Mouse (Mus musculus) CH12.LX (cell line): ENCODE results near the gene Fgd2. TPM values are rescaled to one million over a fixed set of nuclear protein-coding genes. Genes with fewer than 3 reads are reported as not detected.

Experiments
- DNase-seq: peaks from one replicate; pipeline ENCODE4 v3.0.0-alpha.2; 2013; ENCODE audit errors: extremely low read depth
- H3K27ac ChIP-seq: 2 replicates; pipeline ENCODE4 v1.5.1; 2012; ENCODE audit warnings: low read depth, mild to moderate bottlenecking, control low read depth, moderate library complexity; ENCODE audit not compliant: insufficient read depth
- H3K27me3 ChIP-seq: replicated peaks from 2 replicates; pipeline ENCODE3; 2012; ENCODE audit warnings: inconsistent platforms
- H3K36me3 ChIP-seq, 2 experiments: replicated peaks in 1 of 2; 2 replicates each; pipeline versions ENCODE3 to v1.6.1; 2012; ENCODE audit warnings: inconsistent platforms in 1 of 2, low read length in 1 of 2, mild to moderate bottlenecking in 1 of 2, mixed read lengths in 1 of 2, moderate library complexity in 1 of 2; ENCODE audit not compliant: control insufficient read depth in 1 of 2, insufficient read depth in 1 of 2
- H3K4me1 ChIP-seq, 2 experiments: 2 replicates each; pipeline ENCODE4 v1.6.1; 2012; ENCODE audit warnings: inconsistent platforms in 1 of 2, moderate library complexity in 1 of 2; ENCODE audit not compliant: insufficient read depth in 2 of 2, control insufficient read depth in 1 of 2
- H3K4me2 ChIP-seq: 2 replicates; pipeline ENCODE4 v1.6.1; 2012; ENCODE audit warnings: low read depth, mild to moderate bottlenecking, control low read depth; ENCODE audit not compliant: poor library complexity, insufficient read depth, severe bottlenecking
- H3K4me3 ChIP-seq, 3 experiments: fragments of 150-350 bp in 1 of 3; sonication (generic) in 1 of 3; replicated peaks in 1 of 3; 2 replicates each; pipeline versions ENCODE3 to v1.5.1; 2011 to 2012; ENCODE audit warnings: low read depth in 2 of 3, low read length in 2 of 3, mild to moderate bottlenecking in 2 of 3, moderate library complexity in 2 of 3, control low read depth in 1 of 3, improper control_type of control experiment in 1 of 3, inconsistent platforms in 1 of 3, mixed read lengths in 1 of 3; ENCODE audit not compliant: poor library complexity in 1 of 3
- H3K79me2 ChIP-seq: replicated peaks from 2 replicates; pipeline ENCODE4 v1.6.1; 2012; ENCODE audit warnings: mild to moderate bottlenecking, moderate library complexity; ENCODE audit not compliant: control insufficient read depth, poor library complexity, insufficient read depth, severe bottlenecking; ENCODE audit errors: extremely low read depth
- H3K9ac ChIP-seq: 2 replicates; pipeline ENCODE4 v1.6.1; 2012; ENCODE audit warnings: low read depth, mild to moderate bottlenecking, control low read depth, moderate library complexity; ENCODE audit not compliant: insufficient read depth
- H3K9me3 ChIP-seq: replicated peaks from 2 replicates; pipeline ENCODE3; 2012; ENCODE audit warnings: low read length, inconsistent platforms, mixed read lengths
- BHLHE40 ChIP-seq: IDR thresholded peaks from 2 replicates; pipeline ENCODE4 v1.6.1; 2011; ENCODE audit warnings: mild to moderate bottlenecking, low read depth, low read length, improper control_type of control experiment
- CHD1 ChIP-seq: IDR thresholded peaks from 2 replicates; pipeline ENCODE4 v1.6.1; 2012; ENCODE audit warnings: low read depth, low read length, improper control_type of control experiment, inconsistent platforms
- CHD2 ChIP-seq: IDR thresholded peaks from 2 replicates; pipeline ENCODE4 v1.6.1; 2011; ENCODE audit warnings: low read length, improper control_type of control experiment
- CTCF ChIP-seq, 2 experiments: IDR thresholded peaks in 1 of 2; conservative IDR thresholded peaks in 1 of 2; 2 replicates each; pipeline ENCODE4 v1.5.1; 2011 to 2012; ENCODE audit warnings: low read depth in 2 of 2, low read length in 2 of 2, improper control_type of control experiment in 1 of 2, inconsistent platforms in 1 of 2, mild to moderate bottlenecking in 1 of 2, moderate library complexity in 1 of 2
- E2F4 ChIP-seq: IDR thresholded peaks from 2 replicates; pipeline ENCODE4 v1.6.1; 2011; ENCODE audit warnings: low read depth, low read length, improper control_type of control experiment; ENCODE audit not compliant: insufficient replicate concordance
- ELF1 ChIP-seq: IDR thresholded peaks from 2 replicates; pipeline ENCODE4 v1.6.1; 2014; ENCODE audit warnings: low read depth, mild to moderate bottlenecking, inconsistent platforms, low read length, improper control_type of control experiment
- EP300 ChIP-seq: IDR thresholded peaks from 2 replicates; pipeline ENCODE4 v1.6.1; 2011; ENCODE audit warnings: low read length, improper control_type of control experiment
- ETS1 ChIP-seq: conservative IDR thresholded peaks from 2 replicates; pipeline ENCODE4 v1.6.1; 2012; ENCODE audit warnings: low read depth, mild to moderate bottlenecking, inconsistent platforms, low read length, improper control_type of control experiment, moderate library complexity
- GABPA ChIP-seq: IDR thresholded peaks from 2 replicates; pipeline ENCODE4 v1.6.1; 2012; ENCODE audit warnings: low read depth, low read length, improper control_type of control experiment, inconsistent platforms; ENCODE audit not compliant: insufficient replicate concordance
- HCFC1 ChIP-seq: IDR thresholded peaks from 2 replicates; pipeline ENCODE4 v1.6.1; 2012; ENCODE audit warnings: low read depth, mild to moderate bottlenecking, inconsistent platforms, low read length, improper control_type of control experiment
- IRF4 ChIP-seq: IDR thresholded peaks from 2 replicates; pipeline ENCODE4 v1.6.1; 2014; ENCODE audit warnings: low read depth, mild to moderate bottlenecking, inconsistent platforms, low read length, improper control_type of control experiment
- JUN ChIP-seq: IDR thresholded peaks from 2 replicates; pipeline ENCODE4 v1.6.1; 2011; ENCODE audit warnings: low read depth, mild to moderate bottlenecking, low read length, improper control_type of control experiment, moderate library complexity; ENCODE audit not compliant: insufficient read depth
- JUND ChIP-seq: conservative IDR thresholded peaks from 2 replicates; pipeline ENCODE4 v1.6.1; 2011; ENCODE audit warnings: low read depth, low read length, improper control_type of control experiment
- KAT2A ChIP-seq: IDR thresholded peaks from 2 replicates; pipeline ENCODE4 v1.6.1; 2012; ENCODE audit warnings: low read length, improper control_type of control experiment, inconsistent platforms; ENCODE audit not compliant: insufficient replicate concordance
- MAFK ChIP-seq: IDR thresholded peaks from 2 replicates; pipeline ENCODE4 v1.6.1; 2011; ENCODE audit warnings: low read length, improper control_type of control experiment; ENCODE audit not compliant: insufficient replicate concordance
- MAX ChIP-seq: IDR thresholded peaks from 2 replicates; pipeline ENCODE4 v1.6.1; 2011; ENCODE audit warnings: low read length, improper control_type of control experiment
- MAZ ChIP-seq: IDR thresholded peaks from 2 replicates; pipeline ENCODE4 v1.6.1; 2012; ENCODE audit warnings: low read depth, mild to moderate bottlenecking, inconsistent platforms, low read length, improper control_type of control experiment, moderate library complexity
- MEF2A ChIP-seq: IDR thresholded peaks from 2 replicates; pipeline ENCODE4 v1.6.1; 2014; ENCODE audit warnings: low read depth, mild to moderate bottlenecking, inconsistent platforms, low read length, improper control_type of control experiment, borderline replicate concordance
- MXI1 ChIP-seq: IDR thresholded peaks from 2 replicates; pipeline ENCODE4 v1.6.1; 2011; ENCODE audit warnings: mild to moderate bottlenecking, low read depth, low read length, improper control_type of control experiment
- MYC ChIP-seq: IDR thresholded peaks from 2 replicates; pipeline ENCODE4 v1.6.1; 2011; ENCODE audit warnings: low read depth, mild to moderate bottlenecking, improper control_type of control experiment, low read length
- NELFE ChIP-seq: IDR thresholded peaks from 2 replicates; pipeline ENCODE4 v1.6.1; 2011; ENCODE audit warnings: low read depth, low read length, improper control_type of control experiment
- NRF1 ChIP-seq: IDR thresholded peaks from 2 replicates; pipeline ENCODE4 v1.6.1; 2014; ENCODE audit warnings: low read depth, mild to moderate bottlenecking, inconsistent platforms, low read length, improper control_type of control experiment, moderate library complexity
- PAX5 ChIP-seq: IDR thresholded peaks from 2 replicates; pipeline ENCODE4 v1.6.1; 2012; ENCODE audit warnings: low read length, inconsistent platforms, mixed read lengths
- POLR2A ChIP-seq: IDR thresholded peaks from 2 replicates; pipeline ENCODE4 v1.6.1; 2011; ENCODE audit warnings: low read depth, mild to moderate bottlenecking, improper control_type of control experiment, low read length
- POLR2AphosphoS2 ChIP-seq: IDR thresholded peaks from 2 replicates; pipeline ENCODE4 v1.6.1; 2011; ENCODE audit warnings: low read depth, low read length, improper control_type of control experiment
- RAD21 ChIP-seq: IDR thresholded peaks from 2 replicates; pipeline ENCODE4 v1.6.1; 2011; ENCODE audit warnings: low read depth, mild to moderate bottlenecking, low read length, improper control_type of control experiment, moderate library complexity
- RCOR1 ChIP-seq: conservative IDR thresholded peaks from 2 replicates; pipeline ENCODE4 v1.6.1; 2012; ENCODE audit warnings: low read depth, mild to moderate bottlenecking, inconsistent platforms, low read length, improper control_type of control experiment
- SIN3A ChIP-seq: IDR thresholded peaks from 2 replicates; pipeline ENCODE4 v1.6.1; 2012; ENCODE audit warnings: low read length, improper control_type of control experiment, inconsistent platforms
- SMC3 ChIP-seq: IDR thresholded peaks from 2 replicates; pipeline ENCODE4 v1.6.1; 2011; ENCODE audit warnings: low read depth, low read length, improper control_type of control experiment
- TBP ChIP-seq: conservative IDR thresholded peaks from 2 replicates; pipeline ENCODE4 v1.6.1; 2011; ENCODE audit warnings: low read depth, low read length, improper control_type of control experiment
- TCF12 ChIP-seq: IDR thresholded peaks from 2 replicates; pipeline ENCODE4 v1.6.1; 2014; ENCODE audit warnings: low read depth, mild to moderate bottlenecking, inconsistent platforms, low read length, improper control_type of control experiment
- UBTF ChIP-seq: IDR thresholded peaks from 2 replicates; pipeline ENCODE4 v1.6.1; 2012; ENCODE audit warnings: low read depth, mild to moderate bottlenecking, inconsistent platforms, low read length, improper control_type of control experiment, moderate library complexity
- USF1 ChIP-seq: IDR thresholded peaks from 2 replicates; pipeline ENCODE4 v1.6.1; 2014; ENCODE audit warnings: low read depth, mild to moderate bottlenecking, inconsistent platforms, low read length, improper control_type of control experiment
- USF2 ChIP-seq: conservative IDR thresholded peaks from 2 replicates; pipeline ENCODE4 v1.6.1; 2011; ENCODE audit warnings: low read depth, low read length, improper control_type of control experiment
- ZC3H11A ChIP-seq: IDR thresholded peaks from 2 replicates; pipeline ENCODE4 v1.6.1; 2012; ENCODE audit warnings: low read depth, mild to moderate bottlenecking, inconsistent platforms, low read length, improper control_type of control experiment
- ZKSCAN1 ChIP-seq: IDR thresholded peaks from 2 replicates; pipeline ENCODE4 v1.6.1; 2012; ENCODE audit warnings: low read depth, inconsistent platforms, low read length, improper control_type of control experiment, borderline replicate concordance
- ZMIZ1 ChIP-seq: IDR thresholded peaks from 2 replicates; pipeline ENCODE4 v1.6.1; 2012; ENCODE audit warnings: low read depth, mild to moderate bottlenecking, inconsistent platforms, low read length, improper control_type of control experiment
- ZNF384 ChIP-seq: IDR thresholded peaks from 2 replicates; pipeline ENCODE4 v1.6.1; 2012; ENCODE audit warnings: low read depth, low read length, improper control_type of control experiment, inconsistent platforms
- dilution Hi-C: fragments of 300-500 bp; cut with MboI; formaldehyde crosslinking; loops from 2 replicates; pipeline ENCODE4 v1.14.3; 2020; ENCODE audit warnings: low sequenced_read_pairs; ENCODE audit not compliant: extremely low pct_unique_long_range_greater_than_20kb, extremely low pct_ligation_motif_present
- in situ Hi-C: fragments of 300-500 bp; cut with MboI; formaldehyde crosslinking; loops from 3 replicates; pipeline ENCODE4 v1.14.3; 2019; ENCODE audit warnings: low sequenced_read_pairs, low pct_ligation_motif_present, low pct_unique_long_range_greater_than_20kb, mixed read lengths
- polyA plus RNA-seq: library from polyadenylated mRNA; unstranded; fragments of >175 nt; gene quantifications from 2 replicates; pipeline ENCODE4 v1.2.1, GENCODE M21; 2012; ENCODE audit warnings: low read depth; ENCODE audit not compliant: insufficient read length
- total RNA-seq, 2 experiments: library from RNA; depleted of rRNA; stranded (reverse); fragments of 300-350 nt in 1 of 2; fragments of >200 nt in 1 of 2; gene quantifications; 2 replicates each; pipeline ENCODE4 v1.2.3; 2012 to 2014

Fgd2 gene
- total and polyA plus RNA-seq, 3 experiments = 41.7 to 54.4 (median 48.3) TPM

DNA sequence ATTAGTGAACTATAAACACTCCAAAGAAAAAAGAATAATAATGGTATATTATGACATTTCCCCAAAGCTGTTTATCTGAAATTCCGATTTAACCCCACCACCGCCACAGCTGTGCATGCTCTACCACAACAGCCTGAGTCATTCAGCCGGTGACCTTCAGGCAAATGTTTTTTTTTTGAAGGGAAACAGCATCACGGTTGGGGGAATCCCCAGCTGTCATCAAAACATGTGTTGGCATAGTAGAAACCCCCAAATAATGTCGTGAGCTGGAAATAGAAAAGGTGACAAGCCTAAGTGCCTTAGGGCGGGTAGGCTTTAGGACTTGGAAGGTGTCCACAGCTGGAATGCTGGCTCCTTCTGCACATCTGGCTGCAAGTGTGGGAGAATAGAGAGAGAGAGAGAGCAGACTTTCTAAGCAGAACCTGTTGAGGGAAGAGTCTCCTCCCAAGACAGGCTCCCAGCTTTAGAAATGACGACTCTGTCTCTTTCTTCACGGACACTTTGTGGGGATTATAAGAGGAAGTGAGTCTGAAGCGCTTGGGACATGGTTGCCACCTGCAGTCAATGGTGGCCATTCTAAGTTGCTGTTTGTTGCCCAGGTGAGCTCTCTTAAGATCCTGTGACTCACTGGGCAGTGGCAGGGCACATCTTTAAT lies 33.5 kb downstream of the Fgd2 start:
- no peaks in the 10 kb centered on the region for H3K79me2 ChIP-seq
- peaks cover 22 to 60% of the 10 kb centered on the region in 2 experiments for H3K4me1 ChIP-seq
- no peaks in the 10 kb centered on the region for H3K27me3 ChIP-seq
- dilution Hi-C loops (no loop called here), in situ Hi-C loops (no loop called here)
- peak overlapping the region; percentile 61 for H3K9ac ChIP-seq
- no peak overlapping the region for H3K4me3 ChIP-seq
- peak; percentile 91 for DNase-seq
- H3K27ac ChIP-seq = peak overlapping the region; percentile 99
- peak overlapping the region; percentile 46 for H3K4me2 ChIP-seq
- no peaks in the 10 kb centered on the region for H3K9me3 ChIP-seq
- H3K36me3 ChIP-seq = no peaks in the 10 kb centered on the region
- TF ChIP-seq ZKSCAN1 (no peak), CTCF (conservative IDR thresholded peaks at IDR 0.05 in 1 of 2, IDR thresholded peaks at IDR 0.05 in 1 of 2; ENCODE audit: low read depth in 2 of 2, low read length in 2 of 2) (no peak), MAX (peak; percentile 84), POLR2AphosphoS2 (0 out of 2 replicates have a peak, but pooled peaks have one; percentile 32), RAD21 (no peak), UBTF (no peak), ETS1 (peak; percentile 97), MEF2A (peak; percentile 90), JUND (peak; percentile 72), NELFE (no peak; the same call in 1 of the 2 replicates), MYC (peak; percentile 80; the same call in 1 of the 2 replicates), SMC3 (no peak), ZNF384 (peak; percentile 93), TBP (no peak), USF1 (no peak), SIN3A (peak; percentile 95), RCOR1 (peak; percentile 87), ZMIZ1 (peak; percentile 45; the same call in 1 of the 2 replicates), KAT2A (no peak), EP300 (peak; percentile 90), HCFC1 (no peak), PAX5 (no peak), MAFK (peak; percentile 67), E2F4 (no peak), ZC3H11A (no peak), GABPA (no peak), USF2 (no peak), JUN (peak; percentile 63), CHD1 (no peak; the same call in 1 of the 2 replicates), IRF4 (peak; percentile 72), POLR2A (no peak), BHLHE40 (peak; percentile 91), MXI1 (peak; percentile 89), ELF1 (peak; percentile 39; the same call in 1 of the 2 replicates), CHD2 (peak; percentile 84), MAZ (no peak; the same call in 1 of the 2 replicates), TCF12 (peak; percentile 83), NRF1 (no peak)
- TF ChIP-seq, all 38 proteins: peak for 19
